Mouse (Mus musculus) ES-Bruce4 (cell line): ENCODE measurements around the gene Nt5e. TPM values are rescaled to one million over a fixed set of nuclear protein-coding genes. Genes with fewer than 3 reads are reported as not detected.
"Not testable (repeated sequence)": the region's sequence is repeated elsewhere in the genome, so short reads cannot be mapped to it uniquely, and the experiment has no call there.

ENCODE experiments used
- H3K27ac ChIP-seq: 2 replicates; pipeline ENCODE4 v1.5.1; 2012; ENCODE audit warnings: low read length, inconsistent platforms; ENCODE audit not compliant: insufficient read depth
- H3K27me3 ChIP-seq: 2 replicates; pipeline ENCODE4 v1.6.1; 2012; ENCODE audit warnings: mild to moderate bottlenecking, low read length, inconsistent platforms; ENCODE audit not compliant: control insufficient read depth, poor library complexity, insufficient read depth, severe bottlenecking
- H3K36me3 ChIP-seq: 2 replicates; pipeline ENCODE4 v1.6.1; 2012; ENCODE audit warnings: inconsistent platforms, mild to moderate bottlenecking, low read length, moderate library complexity; ENCODE audit not compliant: control insufficient read depth, poor library complexity, insufficient read depth, severe bottlenecking
- H3K4me1 ChIP-seq: one replicate; pipeline ENCODE4 v1.8.1; 2011; ENCODE audit warnings: low read length; ENCODE audit not compliant: control insufficient read depth, insufficient read depth
- H3K4me3 ChIP-seq: 2 replicates; pipeline ENCODE4 v1.5.1; 2011; ENCODE audit warnings: low read depth, mild to moderate bottlenecking, low read length
- H3K9ac ChIP-seq: 2 replicates; pipeline ENCODE4 v1.6.1; 2012; ENCODE audit warnings: low read depth, mild to moderate bottlenecking, inconsistent platforms; ENCODE audit not compliant: poor library complexity, severe bottlenecking
- H3K9me3 ChIP-seq: replicated peaks from 2 replicates; pipeline ENCODE4 v1.6.1; 2012; ENCODE audit warnings: mild to moderate bottlenecking, low read length, inconsistent platforms; ENCODE audit not compliant: control insufficient read depth, poor library complexity, insufficient read depth, severe bottlenecking
- CTCF ChIP-seq: IDR thresholded peaks from one replicate; pipeline ENCODE4 v1.8.1; 2011; ENCODE audit warnings: low read depth, low read length
- EP300 ChIP-seq: IDR thresholded peaks from 2 replicates; pipeline ENCODE4 v1.6.1; 2011; ENCODE audit warnings: low read depth, low read length; ENCODE audit not compliant: insufficient read depth
- POLR2A ChIP-seq: IDR thresholded peaks from one replicate; pipeline ENCODE4 v1.8.1; 2011; ENCODE audit warnings: low read length; ENCODE audit not compliant: insufficient read depth
- polyA plus RNA-seq: library from polyadenylated mRNA; stranded (reverse); fragments of >200 nt; gene quantifications from 2 replicates; pipeline ENCODE4 v1.2.4, GENCODE M21; 2011; ENCODE audit warnings: low read depth; ENCODE audit not compliant: missing spikeins, insufficient read depth, insufficient read length

Nt5e gene
- polyA plus RNA-seq, 1 experiment: 15.0 TPM

DNA sequence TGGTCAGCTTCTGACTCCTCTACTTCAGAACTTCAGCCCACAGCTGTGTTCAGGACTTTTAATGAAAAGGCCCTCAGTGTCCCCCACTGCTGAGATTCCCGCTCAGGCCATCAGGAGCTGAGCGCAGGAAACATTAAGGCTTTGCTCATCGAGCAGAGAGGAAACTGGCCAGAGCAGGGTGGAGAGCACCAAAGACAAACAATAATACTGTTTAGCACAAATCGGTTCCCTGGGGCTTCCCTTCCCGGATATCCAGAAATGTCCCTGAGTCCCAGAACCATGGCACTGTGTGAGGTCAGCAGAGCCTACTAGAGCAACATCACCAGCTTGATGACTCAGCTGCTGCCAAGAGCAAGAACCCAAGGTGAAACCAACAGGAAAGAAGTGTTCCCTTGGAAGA, 30.7 kb upstream of the Nt5e start:
- Histone ChIP-seq H3K9ac (no peak overlapping the region), H3K27me3 (no peaks in the 10 kb centered on the region), H3K36me3 (no peaks in the 10 kb centered on the region), H3K9me3 (no peaks in the 10 kb centered on the region), H3K4me3 (no peak overlapping the region), H3K27ac (no peak overlapping the region), H3K4me1 (no peaks in the 10 kb centered on the region)
- TF ChIP-seq CTCF: no peak
- no peak for TF ChIP-seq POLR2A
- TF ChIP-seq EP300: no peak

DNA sequence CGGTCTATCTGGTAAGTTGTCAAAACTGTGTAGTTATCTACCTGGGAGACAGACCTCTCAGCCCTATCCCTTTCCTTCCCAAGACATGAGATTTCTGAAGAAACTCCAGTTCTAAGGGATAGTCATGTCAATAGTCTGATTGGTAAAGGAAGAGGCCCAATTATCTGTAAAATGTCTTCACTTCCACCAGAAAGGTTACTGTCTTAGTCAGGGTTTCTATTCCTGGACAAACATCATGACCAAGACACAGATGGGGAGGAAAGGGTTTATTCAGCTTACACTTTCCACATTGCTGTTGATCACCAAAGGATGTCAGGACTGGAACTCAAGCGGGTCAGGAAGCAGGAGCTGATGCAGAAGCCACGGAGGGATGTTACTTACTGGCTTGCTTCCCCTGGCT, 29.8 kb upstream of the Nt5e start:
- not testable (repeated sequence) for H3K4me3 ChIP-seq, H3K27me3 ChIP-seq, H3K9me3 ChIP-seq, H3K27ac ChIP-seq, H3K4me1 ChIP-seq, H3K9ac ChIP-seq, H3K36me3 ChIP-seq

DNA sequence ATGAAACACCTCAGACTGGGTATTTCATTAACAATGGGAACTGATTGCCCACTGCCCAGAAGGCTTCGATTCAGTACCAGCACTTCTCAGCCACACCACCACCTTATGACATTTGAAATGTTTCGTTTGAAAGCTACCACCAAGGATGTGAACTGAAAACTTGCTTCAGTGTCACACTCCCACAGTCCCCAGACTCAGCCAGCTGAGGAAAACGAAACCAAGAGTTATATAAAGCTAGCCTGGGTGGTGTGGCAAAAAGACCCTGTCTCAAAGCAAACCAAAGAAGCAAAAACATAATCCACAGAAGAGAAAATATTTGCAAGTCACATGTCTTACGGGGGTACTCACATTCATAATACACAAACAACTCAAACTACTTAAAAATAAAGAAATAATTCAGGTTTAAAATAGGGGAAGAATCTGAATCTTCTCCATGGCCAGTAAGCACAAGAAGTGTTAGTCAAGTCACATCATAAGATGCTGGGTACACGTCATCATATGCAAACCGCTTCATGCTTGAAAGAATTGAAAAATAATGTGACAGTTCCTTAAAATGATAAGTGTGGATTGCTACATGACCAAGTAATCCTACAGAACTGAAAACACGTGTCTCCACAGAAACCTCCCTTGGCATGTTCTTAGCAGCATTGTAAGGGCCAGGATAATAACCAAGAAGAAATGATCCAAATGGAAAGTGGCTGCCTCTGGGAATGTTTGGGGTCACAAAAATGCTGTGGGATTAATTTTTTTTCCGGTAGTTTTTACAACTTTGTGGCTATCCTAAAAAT, 28.9 kb upstream of the Nt5e start:
- H3K36me3 ChIP-seq: no peaks in the 10 kb centered on the region
- H3K27ac ChIP-seq: no peak overlapping the region
- no peaks in the 10 kb centered on the region for H3K4me1 ChIP-seq
- H3K27me3 ChIP-seq: no peaks in the 10 kb centered on the region
- TF ChIP-seq EP300 (no peak), POLR2A (no peak), CTCF (no peak)
- no peak overlapping the region for H3K4me3 ChIP-seq
- H3K9ac ChIP-seq: no peak overlapping the region
- H3K9me3 ChIP-seq: no peaks in the 10 kb centered on the region

DNA sequence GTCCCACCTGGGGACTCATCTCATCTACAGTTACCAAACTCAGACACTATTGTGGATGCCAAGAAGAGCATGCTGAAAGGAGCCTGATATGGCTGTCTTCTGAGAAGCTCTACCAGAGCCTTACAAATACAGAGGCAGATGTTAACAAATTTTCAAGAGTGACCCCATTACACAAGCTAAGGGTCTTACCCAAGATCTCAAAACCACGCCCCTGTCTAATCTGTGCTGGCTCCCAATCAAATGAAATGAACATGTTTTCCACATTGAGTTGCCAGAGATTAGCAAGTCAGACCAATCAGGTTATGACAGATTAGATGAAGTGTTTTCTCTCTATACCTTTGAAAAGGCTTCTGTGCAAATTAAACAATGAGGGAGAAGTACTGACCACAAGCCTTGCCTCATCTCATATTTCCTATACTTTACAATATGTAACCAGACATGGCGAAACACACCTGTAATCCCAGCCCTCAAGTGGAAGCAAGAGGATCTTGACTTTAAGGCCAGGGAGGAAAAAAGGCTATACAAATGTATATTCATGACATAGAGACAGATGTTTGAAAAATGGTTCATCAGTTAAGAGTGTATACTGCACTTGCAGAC, 19.9 kb upstream of the Nt5e start:
- H3K27me3 ChIP-seq: no peaks in the 10 kb centered on the region
- H3K4me3 ChIP-seq: no peak overlapping the region
- no peak overlapping the region for H3K9ac ChIP-seq
- no peaks in the 10 kb centered on the region for H3K4me1 ChIP-seq
- H3K27ac ChIP-seq: no peak overlapping the region
- H3K9me3 ChIP-seq: no peaks in the 10 kb centered on the region
- no peaks in the 10 kb centered on the region for H3K36me3 ChIP-seq
- TF ChIP-seq CTCF: no peak
- TF ChIP-seq EP300: no peak
- TF ChIP-seq POLR2A: no peak

DNA sequence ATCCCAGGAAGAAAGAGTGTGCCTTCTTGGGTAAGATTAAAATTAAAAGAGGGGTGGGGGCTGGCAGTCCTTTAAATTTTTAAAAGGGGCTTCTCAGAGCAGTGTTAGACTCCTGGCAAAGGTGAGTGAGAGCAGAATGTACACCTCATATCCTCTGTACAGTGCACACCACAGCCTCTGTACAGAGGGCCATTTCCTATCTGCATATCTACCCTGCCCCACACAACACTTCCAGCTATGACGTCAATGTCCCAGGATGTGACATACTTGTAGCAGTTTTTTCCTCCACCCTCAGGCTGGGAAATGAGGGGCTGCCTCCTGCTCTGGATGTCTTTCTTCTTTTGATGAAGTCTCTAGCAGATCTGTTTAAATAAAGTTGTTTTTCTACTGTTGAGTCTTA, 17.9 kb upstream of the Nt5e start:
- Histone ChIP-seq H3K4me3 (no peak overlapping the region), H3K36me3 (no peaks in the 10 kb centered on the region), H3K4me1 (no peaks in the 10 kb centered on the region), H3K27me3 (no peaks in the 10 kb centered on the region), H3K9ac (no peak overlapping the region), H3K27ac (no peak overlapping the region), H3K9me3 (no peaks in the 10 kb centered on the region)
- TF ChIP-seq POLR2A: no peak
- TF ChIP-seq EP300: no peak
- no peak for TF ChIP-seq CTCF

DNA sequence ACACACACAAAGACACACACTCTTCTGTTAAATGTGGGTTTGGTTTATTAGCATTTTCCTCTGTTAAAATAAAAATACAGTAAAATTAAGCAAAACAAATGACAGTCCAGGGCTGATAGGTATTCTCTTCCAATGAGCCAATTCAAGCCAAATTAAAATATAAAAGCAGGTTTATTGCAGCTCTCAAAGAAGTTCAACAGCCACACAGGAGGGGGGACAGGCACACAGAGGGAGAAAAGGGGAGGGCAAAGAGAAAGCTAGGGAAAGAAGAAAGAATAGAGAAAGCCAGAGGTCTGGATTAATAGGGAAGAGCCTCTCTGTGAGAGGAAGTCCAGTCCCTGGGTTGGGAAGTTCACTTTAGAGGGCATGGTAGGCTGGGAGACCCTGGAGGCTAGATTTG, 7.8 kb upstream of the Nt5e start:
- Histone ChIP-seq H3K27ac (no peak overlapping the region), H3K9ac (no peak overlapping the region), H3K27me3 (no peaks in the 10 kb centered on the region), H3K4me1 (no peaks in the 10 kb centered on the region), H3K36me3 (no peaks in the 10 kb centered on the region), H3K4me3 (no peak overlapping the region), H3K9me3 (peaks cover 6% of the 10 kb centered on the region)
- TF ChIP-seq CTCF (no peak), POLR2A (no peak), EP300 (no peak)
